Mouse (Mus musculus) liver, adult 10 weeks (tissue): ENCODE data around the gene Scnm1. TPM values are rescaled to one million over a fixed set of nuclear protein-coding genes. Genes with fewer than 3 reads are reported as not detected.

Experiments
- polyA plus RNA-seq: library from polyadenylated mRNA; stranded (reverse); fragments of 350-450 nt; fragmentation: Illumina TruSeq; extraction: RNeasy Lipid Tissue Mini Kit (QIAGEN cat#74804); gene quantifications from one replicate; pipeline ENCODE4 v1.2.3, GENCODE M21; 2014; ENCODE audit warnings: low read depth, low replicate concordance

Scnm1 gene
- polyA plus RNA-seq: 11.2 TPM

DNA sequence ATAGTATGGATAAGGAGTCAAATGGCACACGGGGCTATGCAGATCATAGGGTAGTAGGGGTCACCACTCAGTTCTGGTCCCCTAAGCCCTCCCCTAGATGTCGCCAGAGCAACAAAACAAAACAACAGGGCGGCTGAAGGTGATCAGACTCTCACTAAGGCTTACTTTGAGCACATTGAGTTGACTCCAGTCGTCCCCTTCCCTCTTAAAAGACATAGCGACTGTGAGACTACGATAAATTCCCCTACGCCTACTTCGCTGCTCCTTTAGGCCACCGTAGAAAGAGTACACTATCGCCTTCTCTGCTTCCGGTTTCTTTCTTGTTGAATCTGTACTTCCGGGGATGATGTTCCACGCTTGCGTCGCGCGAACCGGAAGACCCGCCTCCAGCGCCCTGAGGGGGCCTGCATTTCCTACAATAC, at the start of gene Scnm1, which contains the start of gene Lysmd1:
TSS of gene Scnm1 (minus strand) at position 332 of the 422 bp plus-strand sequence.
TSS of gene Lysmd1 (plus strand) at position 409 of the 422 bp plus-strand sequence.

DNA sequence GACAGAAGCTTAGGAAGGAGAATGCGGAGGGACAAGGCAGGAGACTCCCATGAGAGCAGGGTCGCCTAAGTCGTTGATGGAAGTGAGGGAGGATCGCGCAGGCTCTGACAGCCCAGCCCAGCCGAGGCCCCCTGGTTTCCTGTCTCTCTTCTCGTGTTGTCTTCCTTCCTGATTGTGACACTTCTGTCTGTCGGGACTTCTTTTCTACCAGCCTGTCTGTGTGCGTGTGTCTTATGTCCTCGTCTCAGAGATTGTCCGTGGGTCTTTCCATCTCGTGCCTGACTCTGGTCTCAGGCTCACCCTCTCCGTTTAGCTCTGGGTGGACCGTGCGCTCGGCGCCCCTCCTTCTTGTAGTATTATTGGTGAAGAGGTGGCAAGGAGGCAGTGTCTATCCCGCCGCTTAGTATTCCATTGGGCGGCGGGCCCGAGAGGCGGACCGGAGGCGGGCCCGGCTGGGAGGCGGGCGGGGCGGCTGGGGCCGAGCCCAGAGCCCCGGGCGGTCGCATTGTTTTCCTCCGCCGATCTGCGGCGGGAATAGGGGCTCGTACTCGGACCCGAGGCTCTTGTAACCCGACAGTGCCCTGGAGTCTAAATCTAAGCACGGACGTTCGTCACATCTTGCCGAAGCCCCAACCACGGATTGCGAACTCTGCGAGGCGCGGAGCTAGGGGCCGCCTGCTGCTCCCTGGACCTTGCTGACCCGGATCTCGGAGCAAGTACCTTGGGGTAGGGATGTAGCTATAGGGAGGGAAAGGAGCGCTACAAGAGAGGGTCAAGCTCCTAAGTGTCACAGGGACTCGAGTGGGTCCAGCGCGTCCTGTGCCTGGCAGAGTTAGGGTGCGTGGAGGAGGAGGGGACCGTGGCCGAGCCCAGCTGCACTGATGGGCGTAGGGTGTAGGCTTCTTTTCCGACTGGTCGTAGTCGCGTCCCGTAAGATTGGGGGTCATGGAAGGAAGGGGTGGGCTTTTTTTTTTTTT, 26.5 kb upstream of the Scnm1 start, which contains the start of gene Sema6c:
TSS of gene Sema6c (plus strand) at position 471 of the 977 bp plus-strand sequence.

DNA sequence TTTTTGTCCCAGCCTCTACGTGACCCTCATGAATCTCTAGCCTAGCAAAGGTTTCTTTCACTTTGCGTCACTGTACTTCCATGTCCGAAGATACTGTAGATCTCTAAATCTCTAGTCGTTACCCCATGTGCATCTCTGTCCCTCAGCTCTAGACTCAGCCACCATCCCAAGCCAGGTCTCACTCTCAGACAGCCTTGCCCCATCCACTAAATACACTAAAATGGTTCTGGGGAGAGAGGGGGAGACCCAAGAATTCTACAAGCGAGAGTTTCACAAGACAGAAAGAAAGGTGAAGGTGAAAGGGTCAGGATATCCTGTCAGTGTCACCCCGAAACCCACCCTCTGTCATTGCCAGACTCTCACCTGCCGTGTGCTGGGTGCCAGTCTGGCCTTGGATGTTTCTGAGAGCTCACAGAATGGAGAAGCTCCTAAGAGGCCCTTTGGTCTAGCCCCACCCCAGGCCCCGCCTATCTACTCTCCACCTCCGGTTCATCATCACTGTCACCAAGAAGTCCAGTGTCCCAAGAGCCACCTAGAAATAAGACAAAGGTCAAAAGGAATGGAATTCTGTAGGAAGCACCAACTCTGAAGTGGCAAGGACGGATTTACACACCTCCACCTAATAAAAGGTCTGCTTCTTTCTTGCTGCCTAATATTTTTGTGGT, 8.3 kb upstream of the Scnm1 start, which contains the start of gene Tnfaip8l2:
TSS of gene Tnfaip8l2 (minus strand) at position 409 of the 665 bp plus-strand sequence.

DNA sequence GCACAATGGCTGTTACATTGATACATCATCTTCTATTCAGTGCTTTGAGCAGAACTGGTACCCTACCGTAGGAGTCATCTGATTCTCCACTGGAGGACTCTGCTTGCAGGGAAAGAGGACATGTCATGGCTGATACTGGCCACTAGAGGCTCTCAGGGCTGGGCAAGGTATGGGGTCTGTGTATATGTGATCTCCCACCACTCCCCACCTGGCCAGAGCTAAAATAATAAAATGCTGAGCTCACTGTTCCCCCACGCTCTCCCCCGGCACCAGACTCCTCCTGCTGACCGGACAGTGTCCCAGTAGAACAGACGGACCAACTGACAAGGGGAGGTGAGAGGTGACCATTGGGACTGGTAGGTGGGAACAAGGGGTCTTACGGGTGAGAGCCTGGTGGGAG, 9.6 kb downstream of the Scnm1 start, which contains the start of gene Tmod4:
TSS of gene Tmod4 (plus strand) at position 231 of the 400 bp plus-strand sequence.

DNA sequence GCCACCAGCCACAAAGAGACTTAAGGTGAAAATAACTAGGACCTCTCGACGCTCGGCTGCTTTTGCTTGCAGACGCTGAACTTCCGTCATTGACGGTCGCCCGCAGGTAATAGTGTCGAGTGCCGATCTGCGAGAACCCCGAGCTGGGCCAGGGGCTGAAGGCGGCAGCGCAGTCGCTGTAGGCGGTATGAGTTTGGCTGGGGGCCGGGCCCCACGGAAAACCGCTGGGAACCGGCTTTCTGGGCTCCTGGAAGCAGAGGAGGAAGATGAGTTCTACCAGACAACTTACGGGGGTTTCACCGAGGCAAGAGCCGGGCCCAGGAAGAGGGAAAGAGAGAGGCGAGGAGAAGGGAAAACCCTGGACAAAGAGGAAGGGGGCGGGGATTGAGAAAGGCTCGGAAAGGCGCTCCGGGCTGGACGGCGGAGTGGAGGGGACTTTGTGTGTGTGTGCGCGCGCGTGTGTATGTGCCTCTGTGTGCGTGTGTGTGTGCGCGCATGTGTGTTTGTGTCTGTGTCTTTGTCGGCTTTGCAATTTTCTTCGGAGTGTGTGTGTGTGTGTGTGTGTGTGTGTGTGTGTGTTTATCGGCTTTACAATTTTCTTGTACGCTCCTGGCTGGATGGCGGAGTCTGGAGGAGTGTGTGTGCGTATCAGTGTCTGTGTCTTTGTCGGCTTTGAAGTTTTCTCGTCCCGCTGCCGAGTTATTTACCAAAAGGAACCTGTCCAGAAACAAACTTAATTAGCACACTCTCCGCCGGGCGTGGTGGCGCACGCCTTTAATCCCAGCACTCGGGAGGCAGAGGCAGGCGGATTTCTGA, 22.7 kb downstream of the Scnm1 start, which contains the start of gene Vps72:
TSS of gene Vps72 (plus strand) at position 112 of the 816 bp plus-strand sequence.

DNA sequence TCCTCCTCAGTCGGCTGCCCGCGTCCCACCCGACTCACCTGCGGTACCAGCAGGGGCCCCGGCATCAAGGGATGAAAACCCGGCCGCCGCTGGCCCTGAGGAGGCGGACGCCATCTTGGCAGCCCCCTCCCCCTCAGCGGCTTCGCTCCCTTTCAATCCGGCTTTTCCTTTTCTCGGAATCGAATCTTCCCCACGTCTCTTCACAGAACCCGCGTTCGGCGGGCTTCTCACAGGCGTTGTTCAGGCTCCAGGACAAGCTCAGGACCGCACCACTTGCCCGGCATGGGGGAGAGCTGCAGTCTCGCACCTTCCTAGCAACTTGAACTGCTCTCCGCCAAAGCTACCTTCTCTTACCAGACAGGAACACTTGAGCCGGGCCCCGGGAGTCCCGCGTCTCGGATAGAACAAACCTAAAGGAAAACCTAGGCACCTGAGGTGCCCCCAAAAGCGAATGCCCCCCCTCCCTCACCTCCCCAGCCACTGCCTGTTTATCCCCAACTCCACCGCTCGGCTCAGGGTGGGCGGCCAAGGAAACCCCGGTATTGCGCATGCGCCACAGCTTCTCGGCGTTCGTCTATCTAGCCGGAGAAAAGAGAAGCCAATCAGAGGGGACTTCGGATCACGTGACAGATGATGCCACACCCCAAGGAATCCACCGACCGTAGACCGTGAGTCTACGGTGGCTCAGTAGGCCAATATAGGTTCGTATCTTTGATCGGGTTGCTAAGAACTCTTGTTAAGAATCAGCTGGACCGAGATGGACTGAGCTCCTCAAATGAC, 27.3 kb downstream of the Scnm1 start, which contains the start of gene Pip5k1a:
TSS of gene Pip5k1a (minus strand) at position 593 of the 780 bp plus-strand sequence.

Other genes with a start within 250 kb of the Scnm1 start
- 71.9 TPM for gene Psmb4, start 247.1 kb downstream of the Scnm1 start, polyA plus RNA-seq
- 41.9 TPM for gene Selenbp1, start 201.0 kb downstream of the Scnm1 start, polyA plus RNA-seq
- 9.8 TPM for gene Rfx5, start 179.9 kb downstream of the Scnm1 start, polyA plus RNA-seq
- 11.2 TPM for gene Pi4kb, start 159.3 kb downstream of the Scnm1 start, polyA plus RNA-seq
- gene Zfp687, start 118.6 kb downstream of the Scnm1 start, polyA plus RNA-seq: 1.3 TPM
- gene Psmd4, start 91.4 kb downstream of the Scnm1 start, polyA plus RNA-seq: 14.5 TPM
- gene Pip5k1a, start 27.1 kb downstream of the Scnm1 start, polyA plus RNA-seq: 5.5 TPM
- 4.8 TPM for gene Vps72, start 23.0 kb downstream of the Scnm1 start, polyA plus RNA-seq
- gene Tmod4, start 9.5 kb downstream of the Scnm1 start, polyA plus RNA-seq: not detected
- 2.8 TPM for gene Lysmd1, start 77 bp upstream of the Scnm1 start, polyA plus RNA-seq
- gene Tnfaip8l2, start 8.3 kb upstream of the Scnm1 start, polyA plus RNA-seq: not detected
- 0.32 TPM for gene Sema6c, start 26.4 kb upstream of the Scnm1 start, polyA plus RNA-seq
- gene Gabpb2, start 83.9 kb upstream of the Scnm1 start, polyA plus RNA-seq: 11.3 TPM
- 5.0 TPM for gene Cdc42se1, start 94.7 kb upstream of the Scnm1 start, polyA plus RNA-seq
- gene Mllt11, start 98.2 kb upstream of the Scnm1 start, polyA plus RNA-seq: 2.3 TPM
- gene Gm128, start 107.6 kb upstream of the Scnm1 start, polyA plus RNA-seq: not detected
- not detected for gene Bnipl, start 117.2 kb upstream of the Scnm1 start, polyA plus RNA-seq
- gene Mindy1, start 147.3 kb upstream of the Scnm1 start, polyA plus RNA-seq: 110 TPM
- gene Prune1, start 148.1 kb upstream of the Scnm1 start, polyA plus RNA-seq: 5.4 TPM
- gene Anxa9, start 173.2 kb upstream of the Scnm1 start, polyA plus RNA-seq: 0.26 TPM
- 417 TPM for gene Cers2, start 180.8 kb upstream of the Scnm1 start, polyA plus RNA-seq
- gene Setdb1, start 223.2 kb upstream of the Scnm1 start, polyA plus RNA-seq: 9.3 TPM